Mouse (Mus musculus) liver, embryonic 13.5 days (tissue): ENCODE data around the gene Cul4a. TPM values are rescaled to one million over a fixed set of nuclear protein-coding genes. Genes with fewer than 3 reads are reported as not detected.
A peak's percentile ranks its signal among the peaks of the same experiment; 100 is the strongest.
"Not testable (repeated sequence)": the region's sequence is repeated elsewhere in the genome, so short reads cannot be mapped to it uniquely, and the experiment has no call there.

ENCODE experiments used
- ATAC-seq: fragments of 200-750 bp; cut with Nextera tagmentation; 2 replicates; pipeline ENCODE4 v1.8.0; 2017; ENCODE audit warnings: low read depth, mild to moderate bottlenecking, moderate number of reproducible peaks, moderate library complexity
- DNase-seq: peaks from one replicate; pipeline ENCODE4 v3.0.0; 2022
- H3K27ac ChIP-seq: fragments of 300-500 bp; sonication (generic); 2 replicates; pipeline ENCODE4 v1.5.1; 2015; ENCODE audit warnings: moderate library complexity, mild to moderate bottlenecking, inconsistent platforms
- H3K27me3 ChIP-seq: fragments of 300-500 bp; sonication (generic); 2 replicates; pipeline ENCODE4 v1.6.1; 2015; ENCODE audit warnings: mild to moderate bottlenecking, inconsistent platforms
- H3K36me3 ChIP-seq: fragments of 300-500 bp; sonication (generic); 2 replicates; pipeline ENCODE4 v1.6.1; 2015; ENCODE audit warnings: mild to moderate bottlenecking, inconsistent platforms
- H3K4me1 ChIP-seq: fragments of 300-500 bp; sonication (generic); replicated peaks from 2 replicates; pipeline ENCODE4 v1.6.1; 2015; ENCODE audit warnings: inconsistent platforms
- H3K4me2 ChIP-seq: fragments of 300-500 bp; sonication (generic); 2 replicates; pipeline ENCODE4 v1.6.1; 2015; ENCODE audit warnings: inconsistent platforms, mild to moderate bottlenecking, moderate library complexity
- H3K4me3 ChIP-seq: fragments of 300-500 bp; sonication (generic); replicated peaks from 2 replicates; pipeline ENCODE4 v1.5.1; 2015; ENCODE audit warnings: mild to moderate bottlenecking, inconsistent platforms
- H3K9ac ChIP-seq: fragments of 300-500 bp; sonication (generic); 2 replicates; pipeline ENCODE4 v1.6.1; 2015; ENCODE audit warnings: mild to moderate bottlenecking, inconsistent platforms
- H3K9me3 ChIP-seq: fragments of 300-500 bp; sonication (generic); replicated peaks from 2 replicates; pipeline ENCODE4 v1.6.1; 2016; ENCODE audit warnings: inconsistent platforms
- WGBS: fragments of 180-500 bp; shearing (Covaris S2); methylation state at CpG from one replicate; pipeline ENCODE4 v1.1.7; 2015; ENCODE audit not compliant: insufficient replicate concordance; 5-methylcytosine and 5-hydroxymethylcytosine counted together
- polyA plus RNA-seq: library from polyadenylated mRNA; unstranded; fragments of >200 nt; fragmentation: Nextera tagmentation; extraction: Ambion mirVana; gene quantifications from 2 replicates; pipeline ENCODE4 v1.2.1, GENCODE M21; 2015

Cul4a gene
- 74.1 and 91.0 TPM in 2 replicates for polyA plus RNA-seq

DNA sequence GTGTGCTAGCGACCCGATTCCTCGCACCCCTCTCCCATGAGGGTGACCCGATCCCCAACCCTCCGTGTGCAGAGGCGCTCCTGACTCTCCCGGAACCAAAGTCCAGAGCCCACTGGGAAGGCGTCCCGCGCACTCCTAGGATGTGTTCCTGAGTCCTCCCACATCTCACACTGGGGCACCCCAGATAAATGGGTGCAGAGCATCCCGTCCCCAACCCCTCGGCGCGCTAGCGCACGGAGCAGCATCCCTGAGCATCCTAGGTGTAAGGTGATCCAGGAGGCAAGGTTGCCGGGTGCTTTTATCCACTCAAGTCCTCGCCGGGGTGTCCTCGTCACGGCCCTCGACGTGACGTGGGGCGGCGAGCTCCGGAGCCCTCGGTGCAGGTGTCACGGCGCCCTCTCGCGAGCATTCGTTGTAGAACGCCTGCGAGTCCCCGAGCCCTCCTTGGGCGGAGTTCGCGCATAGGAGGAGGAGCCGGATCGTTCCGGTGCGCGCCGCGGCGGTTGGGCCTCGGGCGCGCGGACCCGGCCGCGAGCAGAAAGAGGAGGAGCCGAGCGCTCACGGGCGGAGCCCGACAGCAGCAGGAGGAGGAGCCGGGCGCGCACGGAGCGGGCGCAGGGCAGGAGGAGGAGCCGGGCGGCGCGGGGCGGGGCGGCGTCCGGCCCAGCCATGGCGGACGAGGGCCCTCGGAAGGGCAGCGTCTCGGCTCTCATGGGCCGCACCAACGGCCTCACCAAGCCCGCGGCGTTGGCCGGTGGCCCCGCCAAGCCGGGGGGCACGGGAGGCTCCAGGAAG, at the start of gene Cul4a, which contains the start of gene Pcid2:
Gene Cul4a (plus strand): TSS at position 535 of the 795 bp plus-strand sequence.
Gene Pcid2 (minus strand): TSS at position 373 of the 795 bp plus-strand sequence.
- under 1% methylated on average over 83 of the region's 87 CpGs for WGBS

DNA sequence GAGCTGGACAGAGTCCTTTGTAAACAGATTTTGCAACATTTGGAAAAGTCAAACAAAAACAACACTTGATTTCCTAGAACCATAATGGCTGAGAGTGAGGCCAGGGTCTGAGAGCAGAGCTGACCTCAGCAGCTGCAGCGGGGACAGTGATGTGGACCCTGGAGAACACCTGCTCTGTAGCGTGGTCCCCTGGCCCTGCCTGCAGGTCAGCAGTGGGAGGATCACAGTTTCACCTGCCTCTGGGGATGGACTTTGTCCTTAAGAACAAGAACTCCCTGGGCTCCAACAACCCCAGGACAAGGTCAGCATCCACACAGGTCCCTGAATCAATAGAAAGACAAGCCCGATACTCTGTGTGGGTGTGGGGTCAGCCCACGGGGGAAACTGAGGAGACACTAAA, 48.1 kb upstream of the Cul4a start:
- Histone ChIP-seq H3K27ac (peak overlapping the region; percentile 58), H3K4me3 (no peak overlapping the region), H3K4me2 (no peak overlapping the region), H3K36me3 (peaks cover 5% of the 10 kb centered on the region; the same call in 1 of the 2 replicates), H3K9ac (no peak overlapping the region), H3K9me3 (no peaks in the 10 kb centered on the region), H3K27me3 (no peaks in the 10 kb centered on the region), H3K4me1 (peaks cover 9% of the 10 kb centered on the region)
- no peak for DNase-seq
- ATAC-seq = peak; percentile 73
- WGBS = 64% methylated on average over 4 of the region's 4 CpGs

More for the DNA sequence above, at the start of gene Cul4a, which contains the start of gene Pcid2:
- ATAC-seq (peak; percentile 85), DNase-seq (peak; percentile 98)
- no peaks in the 10 kb centered on the region for H3K27me3 ChIP-seq
- peak within 1 kb of the TSS; percentile 91 for H3K4me2 ChIP-seq
- H3K36me3 ChIP-seq = peaks cover 9% of the 10 kb centered on the region; the same call in 1 of the 2 replicates
- peaks cover 60% of the 10 kb centered on the region for H3K4me1 ChIP-seq
- H3K27ac ChIP-seq = peak within 1 kb of the TSS; percentile 96
- H3K4me3 ChIP-seq = peak within 1 kb of the TSS; percentile 84
- no peaks in the 10 kb centered on the region for H3K9me3 ChIP-seq
- peak within 1 kb of the TSS; percentile 99 for H3K9ac ChIP-seq

DNA sequence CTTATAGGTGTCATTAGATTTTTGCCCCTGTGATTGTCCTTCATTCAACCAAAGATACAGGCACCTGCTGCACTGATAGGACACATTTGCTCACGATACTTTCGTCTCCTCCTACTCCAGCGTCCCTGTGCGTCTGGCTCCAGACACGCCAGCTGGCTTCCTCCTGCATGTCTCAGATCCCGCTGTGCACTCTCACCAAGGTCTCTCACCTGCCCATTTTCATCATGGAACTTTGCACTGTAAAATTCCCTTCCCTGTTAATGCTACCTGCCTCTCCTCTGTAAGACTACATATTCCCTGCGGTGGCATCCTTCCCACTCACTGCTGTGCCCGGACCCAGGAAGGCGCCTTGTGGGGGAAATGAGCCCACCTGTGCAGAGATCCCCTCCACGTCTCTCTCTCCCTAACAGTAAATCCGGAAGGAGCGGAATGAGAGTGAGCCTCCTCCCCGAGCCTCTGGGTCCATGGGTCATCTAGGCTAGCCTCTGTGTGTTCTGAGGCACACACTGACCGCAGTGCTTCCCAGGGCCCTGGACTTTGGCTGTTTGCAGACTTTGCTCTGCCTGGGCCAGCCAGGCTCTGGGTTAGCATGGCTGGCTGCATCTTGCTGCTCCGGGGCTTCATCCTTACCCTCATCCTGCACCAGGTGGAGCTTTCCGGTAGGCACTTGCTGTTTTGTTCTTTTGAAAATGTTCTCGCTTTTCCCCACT, 44.8 kb upstream of the Cul4a start, which contains the start of gene Proz:
Gene Proz (plus strand): TSS at position 474 of the 710 bp plus-strand sequence.
- 60% methylated on average over 17 of the region's 17 CpGs for WGBS
- Histone ChIP-seq H3K27ac (peak within 1 kb of the TSS; percentile 73), H3K4me3 (peak within 1 kb of the TSS; percentile 47), H3K9ac (peak within 1 kb of the TSS; percentile 51), H3K36me3 (no peaks in the 10 kb centered on the region; the same call in 1 of the 2 replicates), H3K4me2 (peak within 1 kb of the TSS; percentile 49), H3K4me1 (peaks cover 17% of the 10 kb centered on the region), H3K9me3 (no peaks in the 10 kb centered on the region), H3K27me3 (no peaks in the 10 kb centered on the region)
- DNase-seq (no peak), ATAC-seq (peak; percentile 67)

DNA sequence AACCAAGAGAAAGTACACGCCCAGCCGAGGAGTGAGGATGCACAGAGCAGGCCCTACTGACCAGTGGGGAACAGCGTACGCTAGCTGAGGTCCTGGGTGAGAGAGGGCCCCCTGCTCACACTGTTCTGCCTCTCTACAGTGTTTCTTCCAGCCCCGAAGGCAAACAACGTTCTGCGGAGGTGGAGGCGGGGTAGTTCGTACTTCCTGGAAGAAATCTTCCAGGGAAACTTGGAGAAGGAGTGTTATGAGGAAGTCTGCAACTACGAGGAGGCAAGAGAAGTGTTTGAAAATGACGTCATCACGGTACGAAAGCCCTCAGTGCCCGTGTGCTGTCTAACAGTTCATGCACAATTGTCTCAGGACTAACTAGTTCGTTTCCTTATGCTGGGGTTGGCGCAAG, 42.3 kb upstream of the Cul4a start:
- no peak for ATAC-seq
- H3K4me2 ChIP-seq = no peak overlapping the region
- no peak for DNase-seq
- no peaks in the 10 kb centered on the region for H3K36me3 ChIP-seq
- no peaks in the 10 kb centered on the region for H3K27me3 ChIP-seq
- no peaks in the 10 kb centered on the region for H3K9me3 ChIP-seq
- H3K4me3 ChIP-seq = no peak overlapping the region
- H3K9ac ChIP-seq = no peak overlapping the region
- peaks cover 13% of the 10 kb centered on the region for H3K4me1 ChIP-seq
- WGBS = 60% methylated on average over 16 of the region's 16 CpGs
- H3K27ac ChIP-seq = no peak overlapping the region; the same call in 1 of the 2 replicates

DNA sequence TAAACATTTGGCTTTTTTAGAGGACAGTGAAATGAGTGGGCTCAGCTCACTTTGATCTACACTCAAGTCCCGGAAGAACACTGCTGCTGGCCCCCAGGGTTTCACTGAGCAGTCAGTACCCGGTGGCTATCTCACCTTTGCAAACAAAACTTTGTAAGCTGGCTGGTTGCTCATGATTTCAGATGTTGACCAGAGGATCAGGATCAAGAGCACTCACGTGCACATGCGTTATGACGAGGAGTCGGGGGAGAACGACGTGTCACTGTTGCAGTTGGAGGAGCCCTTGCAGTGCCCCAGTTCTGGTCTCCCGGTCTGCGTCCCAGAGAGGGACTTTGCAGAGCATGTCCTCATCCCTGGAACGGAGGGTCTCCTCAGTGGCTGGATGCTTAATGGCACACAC, 32.2 kb upstream of the Cul4a start:
- H3K27ac ChIP-seq = no peak overlapping the region

DNA sequence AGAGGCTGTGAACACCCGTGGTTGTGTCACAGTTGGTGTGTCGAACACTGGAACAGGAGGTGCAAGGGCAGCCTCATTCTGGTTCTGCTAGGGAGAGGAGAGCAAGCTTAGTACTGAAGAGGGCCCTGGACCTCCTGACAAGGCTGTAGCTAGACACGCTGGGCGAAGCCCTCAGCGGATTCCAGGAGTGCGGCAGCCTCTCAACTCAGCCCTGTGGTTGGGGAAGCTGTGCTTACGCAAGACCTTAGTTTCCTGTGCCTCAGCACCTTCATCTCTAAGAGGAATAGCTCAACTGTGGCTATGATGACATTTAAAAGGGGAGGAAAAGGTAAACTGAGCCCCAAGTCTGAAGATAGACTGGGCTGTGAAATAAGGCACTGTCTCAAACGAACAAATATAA, 30.4 kb upstream of the Cul4a start:
- Histone ChIP-seq H3K9me3 (no peaks in the 10 kb centered on the region), H3K9ac (no peak overlapping the region), H3K4me3 (no peak overlapping the region), H3K27ac (0 out of 2 replicates have a peak overlapping the region, but pooled peaks have one; percentile 11), H3K27me3 (no peaks in the 10 kb centered on the region), H3K36me3 (peaks cover 70% of the 10 kb centered on the region), H3K4me2 (no peak overlapping the region), H3K4me1 (peaks cover 7% of the 10 kb centered on the region; the same call in 1 of the 2 replicates)
- 74% methylated on average over 8 of the region's 8 CpGs for WGBS
- DNase-seq = no peak
- ATAC-seq = peak; percentile 37; the same call in 1 of the 2 replicates

More for the DNA sequence above, 32.2 kb upstream of the Cul4a start:
- WGBS = 80% methylated on average over 11 of the region's 11 CpGs
- H3K4me3 ChIP-seq = no peak overlapping the region
- H3K27me3 ChIP-seq = no peaks in the 10 kb centered on the region
- H3K4me1 ChIP-seq = peaks cover 7% of the 10 kb centered on the region; the same call in 1 of the 2 replicates
- ATAC-seq (0 out of 2 replicates have a peak, but pooled peaks have one; percentile 26), DNase-seq (no peak)
- H3K9me3 ChIP-seq = no peaks in the 10 kb centered on the region
- H3K9ac ChIP-seq = no peak overlapping the region
- peaks cover 52% of the 10 kb centered on the region for H3K36me3 ChIP-seq
- H3K4me2 ChIP-seq = no peak overlapping the region

DNA sequence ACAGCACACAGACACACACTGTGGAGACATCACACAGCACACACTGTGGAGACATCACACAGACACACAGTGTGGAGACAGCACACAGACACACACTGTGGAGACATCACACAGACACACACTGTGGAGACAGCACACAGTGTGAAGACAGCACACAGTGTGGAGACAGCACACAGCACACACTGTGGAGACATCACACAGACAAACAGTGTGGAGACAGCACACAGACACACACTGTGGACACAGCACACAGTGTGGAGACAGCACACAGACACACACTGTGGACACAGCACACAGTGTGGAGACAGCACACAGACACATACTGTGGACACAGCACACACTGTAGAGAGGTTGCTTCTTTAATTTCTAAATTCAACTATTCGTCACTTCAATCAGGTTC, 29.8 kb upstream of the Cul4a start:
- DNase-seq, H3K9ac ChIP-seq, H3K4me2 ChIP-seq, H3K9me3 ChIP-seq, H3K27ac ChIP-seq, H3K4me1 ChIP-seq, ATAC-seq, H3K4me3 ChIP-seq, H3K27me3 ChIP-seq: not testable (repeated sequence)
- 87% methylated on average over 1 of the region's 1 CpGs for WGBS
- peaks cover 75% of the 10 kb centered on the region for H3K36me3 ChIP-seq

DNA sequence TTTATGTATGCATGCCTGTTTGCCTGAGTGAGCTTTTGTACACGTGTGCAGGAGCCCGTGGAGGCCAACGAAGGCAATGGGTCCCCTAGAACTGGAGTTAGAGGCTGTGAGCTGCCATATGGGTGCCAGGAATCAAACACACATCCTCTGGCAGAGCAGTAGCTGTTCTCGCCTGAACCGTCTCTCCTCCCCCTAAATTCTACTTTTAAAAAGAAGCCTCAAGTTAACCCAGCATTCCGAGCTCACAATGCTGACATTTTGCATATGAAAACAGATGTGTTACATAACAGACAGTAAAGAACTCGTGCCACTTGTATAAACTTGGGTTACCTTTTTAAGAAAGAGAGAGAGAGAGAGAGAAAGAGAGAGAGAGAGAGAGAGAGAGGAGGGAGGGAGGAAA, 27.9 kb upstream of the Cul4a start:
- Histone ChIP-seq H3K27ac (no peak overlapping the region), H3K4me3 (no peak overlapping the region), H3K27me3 (no peaks in the 10 kb centered on the region), H3K36me3 (peaks cover 93% of the 10 kb centered on the region), H3K4me1 (peaks cover 7% of the 10 kb centered on the region; the same call in 1 of the 2 replicates), H3K9ac (no peak overlapping the region), H3K4me2 (no peak overlapping the region), H3K9me3 (no peaks in the 10 kb centered on the region)
- 79% methylated on average over 7 of the region's 7 CpGs for WGBS
- DNase-seq (no peak), ATAC-seq (no peak)

DNA sequence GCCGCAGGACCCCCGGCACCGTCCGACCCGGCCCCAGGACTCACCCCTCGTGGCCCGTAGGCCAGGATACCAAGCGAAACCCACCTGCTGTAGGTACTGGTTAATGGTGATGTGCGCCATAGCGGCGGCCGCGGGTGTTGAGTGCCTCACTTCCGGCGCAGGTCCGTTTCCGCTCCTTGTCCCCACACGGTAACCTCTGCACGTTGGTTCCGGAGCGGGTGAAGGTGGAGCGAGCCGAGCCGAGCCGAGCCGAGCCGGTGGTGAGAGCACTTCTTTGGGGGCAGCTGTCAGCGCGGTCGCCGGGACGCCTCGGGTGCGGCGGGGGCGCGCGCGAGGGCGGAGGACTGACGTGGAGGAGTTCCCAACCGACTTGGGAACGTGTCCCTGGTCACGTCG, 732 bp upstream of the Cul4a start:
- no peaks in the 10 kb centered on the region for H3K9me3 ChIP-seq
- H3K9ac ChIP-seq = peak overlapping the region; percentile 86
- ATAC-seq = peak; percentile 50
- peak; percentile 86 for DNase-seq
- H3K36me3 ChIP-seq = peaks cover 14% of the 10 kb centered on the region; the same call in 1 of the 2 replicates
- under 1% methylated on average over 42 of the region's 45 CpGs for WGBS
- H3K27ac ChIP-seq = peak overlapping the region; percentile 93
- peaks cover 54% of the 10 kb centered on the region for H3K4me1 ChIP-seq
- H3K4me3 ChIP-seq = peak overlapping the region; percentile 84
- H3K27me3 ChIP-seq = no peaks in the 10 kb centered on the region
- H3K4me2 ChIP-seq = peak overlapping the region; percentile 91

DNA sequence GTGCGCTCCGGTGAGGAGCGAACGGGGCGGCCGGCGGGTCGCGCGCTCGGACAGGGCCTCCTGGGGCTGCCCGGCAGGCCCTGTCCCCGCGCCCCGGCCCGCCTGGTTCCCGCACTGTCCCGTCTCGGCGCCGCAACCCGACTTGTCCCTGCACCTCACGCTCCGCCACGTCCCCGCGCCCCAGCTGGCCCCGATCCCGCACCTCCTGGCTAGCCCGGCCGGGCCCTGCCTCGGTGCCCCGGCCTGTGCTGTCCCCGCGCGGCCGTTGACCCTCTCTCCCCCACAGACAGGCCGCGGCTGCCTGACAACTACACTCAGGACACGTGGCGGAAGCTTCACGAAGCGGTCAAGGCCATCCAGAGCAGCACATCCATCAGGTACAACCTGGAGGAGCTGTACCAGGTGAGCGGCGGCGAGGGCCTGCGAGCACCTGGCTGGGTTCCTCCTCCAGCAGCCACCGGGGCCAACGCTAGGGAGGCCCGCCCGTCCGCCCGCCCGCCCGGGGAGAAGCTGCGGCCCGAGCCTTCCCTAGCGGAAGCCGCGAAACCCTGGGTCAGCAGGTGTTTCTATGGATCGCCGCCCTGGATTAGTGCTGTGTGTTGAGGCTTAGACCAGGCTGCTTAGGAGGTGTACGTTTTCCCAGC, 609 bp downstream of the Cul4a start:
- Histone ChIP-seq H3K4me3 (peak overlapping the region; percentile 84), H3K4me2 (peak overlapping the region; percentile 80), H3K36me3 (peaks cover 7% of the 10 kb centered on the region; the same call in 1 of the 2 replicates), H3K4me1 (peaks cover 66% of the 10 kb centered on the region), H3K9ac (peak overlapping the region; percentile 99), H3K27me3 (no peaks in the 10 kb centered on the region), H3K9me3 (no peaks in the 10 kb centered on the region), H3K27ac (peak overlapping the region; percentile 96)
- ATAC-seq (peak; percentile 43), DNase-seq (peak; percentile 58)
- under 1% methylated on average over 49 of the region's 63 CpGs for WGBS
